Mouse (Mus musculus): Measurements from ENCODE around the gene 1520401A03Rik.

Gene 1520401A03Rik

GRCm38 (mm10) chr17:23670516-23671074 is 52.0 kb downstream of the 1520401A03Rik start:
- no peak for DNase-seq (ENCODE audit: low read depth, low spot score)

- DNase-seq (ENCODE audit: low read depth, low spot score), result no peak
Measured at GRCm38 (mm10) chr17:23665511-23665910, 57.1 kb downstream of the 1520401A03Rik start.

- no peak for DNase-seq (ENCODE audit: low read depth, low spot score)
Measured at GRCm38 (mm10) chr17:23664556-23665021, 58.0 kb downstream of the 1520401A03Rik start.

GRCm38 (mm10) chr17:23661526-23661925 is 61.1 kb downstream of the 1520401A03Rik start:
- DNase-seq (ENCODE audit: low read depth, low spot score), result no peak

- DNase-seq (ENCODE audit: low read depth, low spot score), result no peak
Measured at GRCm38 (mm10) chr17:23660876-23661200, 61.7 kb downstream of the 1520401A03Rik start.

- DNase-seq (ENCODE audit: low read depth, low spot score), result no peak
Measured at GRCm38 (mm10) chr17:23660117-23660875, 62.3 kb downstream of the 1520401A03Rik start, which contains the start of gene Bicdl2. Gene Bicdl2 (plus strand): TSS chr17:23660506.

- no peak for DNase-seq (ENCODE audit: low read depth, low spot score)
Measured at GRCm38 (mm10) chr17:23658450-23658849, 64.1 kb downstream of the 1520401A03Rik start.
